Mouse (Mus musculus) cerebellum, adult 2 months (tissue): Measurements from ENCODE around the gene Tcap.

Experiments used
- CTCF ChIP-seq: fragments of 200-500 bp; IDR thresholded peaks from 2 replicates; pipeline ENCODE4 v1.5.1; 2011; ENCODE audit warnings: low read depth, mild to moderate bottlenecking, control low read depth, low read length, moderate library complexity, borderline replicate concordance; ENCODE audit not compliant: insufficient read depth
- POLR2A ChIP-seq: fragments of 200-500 bp; IDR thresholded peaks from 2 replicates; pipeline ENCODE4 v1.6.1; 2011; ENCODE audit warnings: low read length, control low read depth, borderline replicate concordance; ENCODE audit not compliant: insufficient read depth

- TF ChIP-seq CTCF (no peak), POLR2A (no peak)
These were observed 43.0 kb upstream of the Tcap start for GRCm38 (mm10) chr11:98340597-98340996.
